Mouse (Mus musculus) limb, embryonic 14.5 days (tissue): Measurements from ENCODE around the gene Arhgdia. TPM values are rescaled to one million over a fixed set of nuclear protein-coding genes. Genes with fewer than 3 reads are reported as not detected.
A peak's percentile ranks its signal among the peaks of the same experiment; 100 is the strongest.

Experiments
- ATAC-seq: fragments of 200-750 bp; cut with Nextera tagmentation; 2 replicates; pipeline ENCODE4 v1.8.0; 2017; ENCODE audit warnings: low read depth, moderate number of reproducible peaks, moderate TSS enrichment; ENCODE audit not compliant: low FRiP score
- DNase-seq: peaks from one replicate; pipeline ENCODE4 v3.0.0-alpha.2; 2015; ENCODE audit warnings: low spot score
- H3K27ac ChIP-seq: fragments of 300-500 bp; sonication (generic); replicated peaks from 2 replicates; pipeline ENCODE4 v1.5.1; 2014; ENCODE audit warnings: low read depth, mild to moderate bottlenecking, low read length, moderate library complexity, mixed read lengths
- H3K27me3 ChIP-seq: fragments of 300-500 bp; sonication (generic); 2 replicates; pipeline ENCODE4 v1.6.1; 2014; ENCODE audit warnings: low read length, mixed read lengths; ENCODE audit not compliant: control insufficient read depth, insufficient read depth
- H3K36me3 ChIP-seq: fragments of 300-500 bp; sonication (generic); 2 replicates; pipeline ENCODE4 v1.6.1; 2014; ENCODE audit warnings: mild to moderate bottlenecking, low read length, moderate library complexity, mixed read lengths; ENCODE audit not compliant: control insufficient read depth, insufficient read depth
- H3K4me1 ChIP-seq: fragments of 300-500 bp; sonication (generic); 2 replicates; pipeline ENCODE4 v1.6.1; 2014; ENCODE audit warnings: antibody characterized with exemption, low read length, mixed read lengths; ENCODE audit not compliant: control insufficient read depth, insufficient read depth
- H3K4me2 ChIP-seq: fragments of 300-500 bp; sonication (generic); replicated peaks from 2 replicates; pipeline ENCODE4 v1.6.1; 2014; ENCODE audit warnings: low read depth, mild to moderate bottlenecking, low read length, moderate library complexity; ENCODE audit not compliant: severe bottlenecking
- H3K4me3 ChIP-seq: fragments of 300-500 bp; sonication (generic); replicated peaks from 2 replicates; pipeline ENCODE4 v1.5.1; 2014; ENCODE audit warnings: low read length
- H3K9ac ChIP-seq: fragments of 300-500 bp; sonication (generic); 2 replicates; pipeline ENCODE4 v1.6.1; 2014; ENCODE audit warnings: mild to moderate bottlenecking, low read depth, low read length, moderate library complexity; ENCODE audit not compliant: severe bottlenecking
- H3K9me3 ChIP-seq: fragments of 300-500 bp; sonication (generic); 2 replicates; pipeline ENCODE4 v1.6.1; 2016; ENCODE audit warnings: low read length; ENCODE audit not compliant: control insufficient read depth
- POLR2A ChIP-seq: fragments of 200-500 bp; IDR thresholded peaks from 2 replicates; pipeline ENCODE4 v1.8.0; 2012; ENCODE audit warnings: inconsistent platforms, mild to moderate bottlenecking, moderate library complexity, borderline replicate concordance; ENCODE audit not compliant: insufficient read depth, insufficient read length; ENCODE audit errors: extremely low read depth
- WGBS: fragments of 180-500 bp; shearing (Covaris S2); extraction: QIAGEN DNeasy Blood & Tissue Kit; methylation state at CpG from one replicate; pipeline ENCODE4 v1.1.7; 2014; 5-methylcytosine and 5-hydroxymethylcytosine counted together
- polyA plus RNA-seq, 2 experiments: library from polyadenylated mRNA; depleted of rRNA in 1 of 2; stranded (reverse) in 1 of 2; unstranded in 1 of 2; fragments of >200 nt; fragmentation: Nextera tagmentation in 1 of 2; extraction: Ambion mirVana in 1 of 2; gene quantifications; 2 replicates each; pipeline versions ENCODE4 v1.2.1 to v1.2.3; 2012 to 2014

Arhgdia gene
- polyA plus RNA-seq, 2 experiments, result 566 to 610 TPM

DNA sequence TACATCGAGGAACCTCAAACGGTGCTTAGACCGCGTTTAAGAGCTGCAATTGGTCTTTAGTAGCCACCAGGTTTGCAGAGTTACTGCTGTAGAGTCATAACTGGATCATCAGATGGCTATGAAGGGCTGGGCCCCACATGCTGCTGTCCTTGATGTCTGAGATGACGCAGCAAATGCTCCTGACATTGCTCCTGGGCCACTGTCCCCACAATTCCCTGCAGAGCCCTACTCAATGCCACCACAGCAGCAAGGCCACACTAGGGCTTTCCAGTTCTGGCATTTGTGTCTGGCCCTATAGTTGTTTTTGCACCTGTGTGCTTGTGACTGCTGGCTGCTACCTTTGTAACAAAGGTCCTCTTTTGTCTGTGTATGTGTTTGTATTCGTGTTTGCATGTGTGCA lies 41.4 kb upstream of the Arhgdia start:
- Histone ChIP-seq H3K27ac (no peak overlapping the region), H3K4me2 (no peak overlapping the region), H3K4me1 (peaks cover 4% of the 10 kb centered on the region; the same call in 1 of the 2 replicates), H3K36me3 (peaks cover 56% of the 10 kb centered on the region), H3K27me3 (no peaks in the 10 kb centered on the region), H3K9ac (no peak overlapping the region), H3K9me3 (no peaks in the 10 kb centered on the region), H3K4me3 (no peak overlapping the region)
- no peak for TF ChIP-seq POLR2A
- DNase-seq (no peak), ATAC-seq (no peak)
- WGBS, result 92% methylated on average over 6 of the region's 6 CpGs

GRCm38 (mm10) chr11:120620195-120620594 lies 38.8 kb upstream of the Arhgdia start:
- ATAC-seq (no peak), DNase-seq (no peak)
- H3K9me3 ChIP-seq, result no peaks in the 10 kb centered on the region
- H3K27ac ChIP-seq, result no peak overlapping the region
- H3K4me2 ChIP-seq, result no peak overlapping the region
- H3K4me3 ChIP-seq, result no peak overlapping the region
- H3K36me3 ChIP-seq, result peaks cover 52% of the 10 kb centered on the region
- H3K4me1 ChIP-seq, result peaks cover 12% of the 10 kb centered on the region
- 91% methylated on average over 13 of the region's 14 CpGs for WGBS
- TF ChIP-seq POLR2A, result no peak
- no peaks in the 10 kb centered on the region for H3K27me3 ChIP-seq
- H3K9ac ChIP-seq, result no peak overlapping the region

DNA sequence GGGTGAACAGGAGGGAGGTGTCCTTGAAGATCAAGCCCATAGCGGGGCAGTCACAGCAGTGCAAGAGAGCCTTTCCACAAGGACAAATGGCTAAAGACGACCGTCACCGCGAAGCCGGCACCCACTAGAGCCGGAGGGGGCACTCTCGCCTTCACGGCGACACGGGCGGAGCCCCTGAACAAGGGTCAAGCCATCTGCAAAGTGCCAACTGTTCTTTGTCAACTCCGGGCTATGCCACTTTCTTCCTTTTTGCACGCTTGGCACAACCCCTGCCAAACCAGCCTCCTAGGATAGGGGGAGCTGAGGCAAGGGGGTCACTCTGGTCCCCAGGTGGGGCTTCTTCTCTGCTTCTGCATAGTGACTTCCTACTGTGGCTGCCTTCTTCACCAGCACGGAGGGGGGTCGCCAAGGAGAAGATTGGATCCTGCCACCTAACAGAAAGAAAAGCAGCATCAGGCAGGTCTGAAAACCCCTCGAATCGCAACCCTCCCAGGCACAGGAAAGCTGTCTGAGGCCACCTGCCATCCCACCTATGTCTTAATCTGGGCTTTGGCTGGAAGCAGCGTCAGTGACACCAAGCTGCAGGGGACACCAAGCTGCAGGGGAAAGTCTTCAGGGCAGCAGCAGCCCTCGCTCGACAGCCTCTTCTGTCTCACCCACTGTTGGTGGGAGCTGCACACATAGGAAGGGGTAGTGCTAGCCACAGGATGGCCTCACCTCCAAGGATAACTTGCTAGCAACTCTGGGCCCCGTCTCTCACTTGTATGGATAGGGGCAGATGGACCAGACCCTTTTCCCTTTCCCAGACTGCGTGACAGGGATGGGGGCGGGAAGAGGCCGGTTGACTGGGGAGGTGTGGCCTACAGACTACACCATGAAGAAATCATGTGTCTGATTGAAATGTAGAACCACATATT lies 37.5 kb upstream of the Arhgdia start:
- no peak overlapping the region for H3K4me3 ChIP-seq

DNA sequence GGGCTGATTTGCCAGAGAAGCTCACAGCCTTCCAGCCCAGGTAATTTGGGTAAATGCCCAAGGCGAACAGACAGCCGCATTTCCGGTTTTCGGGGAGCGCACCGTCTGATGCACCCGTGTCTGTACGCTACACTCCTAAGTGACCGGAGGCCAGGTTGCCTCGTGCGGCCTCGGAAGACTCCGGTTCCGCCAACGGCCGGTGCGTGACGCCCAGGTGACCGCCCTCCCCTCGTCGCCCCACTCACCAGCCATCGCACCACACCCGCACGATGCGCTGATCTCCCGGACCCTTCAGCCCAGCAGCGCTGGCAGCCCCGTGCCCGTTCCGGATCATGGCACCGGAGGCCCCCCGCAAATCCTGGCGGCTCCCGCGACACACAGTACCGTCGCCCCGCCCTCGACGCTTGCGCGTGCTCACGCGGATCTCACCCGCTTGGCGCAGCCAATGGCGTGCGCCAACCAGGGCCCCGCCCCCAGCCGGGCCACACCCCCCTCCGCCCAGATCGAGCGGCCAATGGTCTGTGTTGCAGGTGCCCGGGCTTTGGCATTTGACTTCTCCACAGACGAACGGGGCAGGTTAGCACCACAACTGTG lies 36.2 kb upstream of the Arhgdia start, which contains the start of gene Pcyt2:
Gene Pcyt2, minus strand, starts transcription at position 418 of the 594 bp plus-strand sequence.
- under 1% methylated on average over 48 of the region's 56 CpGs for WGBS
- peak; percentile 94 for ATAC-seq

More for the DNA sequence above, 37.5 kb upstream of the Arhgdia start:
- Histone ChIP-seq H3K4me1 (peaks cover 11% of the 10 kb centered on the region), H3K27me3 (no peaks in the 10 kb centered on the region), H3K9ac (no peak overlapping the region), H3K27ac (no peak overlapping the region), H3K9me3 (no peaks in the 10 kb centered on the region), H3K36me3 (peaks cover 63% of the 10 kb centered on the region), H3K4me2 (no peak overlapping the region)
- 95% methylated on average over 25 of the region's 25 CpGs for WGBS
- TF ChIP-seq POLR2A, result no peak
- ATAC-seq (no peak), DNase-seq (no peak)

GRCm38 (mm10) chr11:120616617-120617294 lies 35.3 kb upstream of the Arhgdia start:
- Histone ChIP-seq H3K36me3 (peaks cover 71% of the 10 kb centered on the region), H3K9me3 (no peaks in the 10 kb centered on the region), H3K4me2 (peak overlapping the region; percentile 82), H3K27me3 (no peaks in the 10 kb centered on the region), H3K4me3 (peak overlapping the region; percentile 87), H3K27ac (no peak overlapping the region), H3K4me1 (peaks cover 11% of the 10 kb centered on the region), H3K9ac (peak overlapping the region; percentile 72)
- WGBS, result 55% methylated on average over 4 of the region's 4 CpGs
- ATAC-seq (no peak), DNase-seq (no peak)
- no peak for TF ChIP-seq POLR2A

More for the DNA sequence above, 36.2 kb upstream of the Arhgdia start, which contains the start of gene Pcyt2:
- TF ChIP-seq POLR2A, result no peak
- peaks cover 67% of the 10 kb centered on the region for H3K36me3 ChIP-seq
- H3K27ac ChIP-seq, result 0 out of 2 replicates have a peak within 1 kb of the TSS, but pooled peaks have one; percentile 43
- peak; percentile 89 for DNase-seq
- H3K9ac ChIP-seq, result peak within 1 kb of the TSS; percentile 72
- H3K4me2 ChIP-seq, result peak within 1 kb of the TSS; percentile 82
- peak within 1 kb of the TSS; percentile 87 for H3K4me3 ChIP-seq
- peaks cover 11% of the 10 kb centered on the region for H3K4me1 ChIP-seq
- H3K9me3 ChIP-seq, result no peaks in the 10 kb centered on the region
- H3K27me3 ChIP-seq, result no peaks in the 10 kb centered on the region
